Mouse (Mus musculus) CH12F3 (cell line): ENCODE measurements around the gene Sirt3.

Experiments used
- in situ Hi-C: fragments of 300-500 bp; cut with MboI; formaldehyde crosslinking; loops from 2 replicates; pipeline ENCODE4 v1.14.3; 2020; ENCODE audit warnings: low sequenced_read_pairs

Sirt3 gene

GRCm38 (mm10) chr7:140853386-140853785, 28.7 kb downstream of the Sirt3 start:
- in situ Hi-C loops: no loop called here

DNA sequence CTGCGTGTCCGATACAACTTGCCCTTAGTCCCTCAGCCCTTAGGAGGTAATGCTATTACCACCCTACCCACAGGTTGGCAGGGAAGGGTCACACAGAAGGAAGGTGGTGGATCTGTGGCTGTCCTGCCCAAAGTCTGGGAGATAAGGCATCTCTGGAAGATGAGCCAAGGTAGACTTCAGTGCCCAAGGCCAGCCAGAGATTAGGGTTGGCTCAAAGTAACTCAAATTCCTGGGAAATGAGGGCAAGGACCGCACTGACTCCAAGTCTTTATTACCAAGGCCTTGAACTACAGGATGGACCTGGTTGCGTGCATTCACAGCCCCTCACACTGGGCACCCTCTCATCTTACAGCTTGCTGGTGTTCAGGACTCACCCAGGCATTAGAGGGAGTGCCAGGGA, 30.2 kb downstream of the Sirt3 start:
- in situ Hi-C loops: no loop called here

DNA sequence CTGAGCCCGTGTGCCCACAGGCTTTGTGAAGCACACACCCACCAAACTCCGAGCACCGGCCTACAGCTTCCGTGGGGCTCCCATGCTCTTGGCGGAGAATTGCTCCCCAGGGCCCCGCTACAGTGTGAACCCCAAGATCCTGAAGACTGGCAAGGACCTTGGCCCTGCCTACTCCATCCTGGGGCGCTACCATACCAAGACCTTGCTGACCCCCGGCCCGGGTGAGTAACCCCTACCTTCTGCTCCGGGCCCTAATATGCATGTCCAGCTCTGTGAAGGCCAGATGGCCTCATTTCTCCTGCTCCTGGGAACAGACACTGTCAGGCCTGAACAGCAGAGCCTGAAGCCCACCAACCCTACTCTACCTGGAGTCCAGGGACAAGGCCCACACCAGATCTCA, 33.5 kb downstream of the Sirt3 start:
- in situ Hi-C loops: no loop called here

- in situ Hi-C loops: no loop called here
These were observed 34.1 kb downstream of the Sirt3 start, which contains the start of gene Odf3 for GRCm38 (mm10) chr7:140847755-140848580. Odf3 (plus strand) TSS chr7:140847805.

DNA sequence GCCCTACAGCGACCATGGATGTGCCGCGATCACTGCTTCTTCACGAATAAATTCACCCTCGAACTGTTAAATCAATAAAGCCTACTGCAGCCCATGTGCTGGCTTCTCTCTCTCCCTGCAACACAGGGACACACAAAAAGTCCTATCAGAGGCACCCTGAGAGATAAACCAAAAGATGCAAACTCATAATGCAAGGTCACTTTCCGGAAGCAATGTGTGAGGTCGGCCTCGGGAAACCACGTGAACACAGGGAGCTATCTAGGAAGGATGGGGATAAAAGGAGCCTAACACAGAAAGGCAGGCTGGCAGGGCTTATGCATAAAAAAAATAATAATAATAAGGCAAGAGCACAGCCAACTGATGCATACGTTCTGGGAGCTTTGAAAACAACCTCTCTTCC, 35.4 kb downstream of the Sirt3 start:
- in situ Hi-C loops: no loop called here

- in situ Hi-C loops: no loop called here
These were observed 36.4 kb downstream of the Sirt3 start for GRCm38 (mm10) chr7:140845683-140846082.

DNA sequence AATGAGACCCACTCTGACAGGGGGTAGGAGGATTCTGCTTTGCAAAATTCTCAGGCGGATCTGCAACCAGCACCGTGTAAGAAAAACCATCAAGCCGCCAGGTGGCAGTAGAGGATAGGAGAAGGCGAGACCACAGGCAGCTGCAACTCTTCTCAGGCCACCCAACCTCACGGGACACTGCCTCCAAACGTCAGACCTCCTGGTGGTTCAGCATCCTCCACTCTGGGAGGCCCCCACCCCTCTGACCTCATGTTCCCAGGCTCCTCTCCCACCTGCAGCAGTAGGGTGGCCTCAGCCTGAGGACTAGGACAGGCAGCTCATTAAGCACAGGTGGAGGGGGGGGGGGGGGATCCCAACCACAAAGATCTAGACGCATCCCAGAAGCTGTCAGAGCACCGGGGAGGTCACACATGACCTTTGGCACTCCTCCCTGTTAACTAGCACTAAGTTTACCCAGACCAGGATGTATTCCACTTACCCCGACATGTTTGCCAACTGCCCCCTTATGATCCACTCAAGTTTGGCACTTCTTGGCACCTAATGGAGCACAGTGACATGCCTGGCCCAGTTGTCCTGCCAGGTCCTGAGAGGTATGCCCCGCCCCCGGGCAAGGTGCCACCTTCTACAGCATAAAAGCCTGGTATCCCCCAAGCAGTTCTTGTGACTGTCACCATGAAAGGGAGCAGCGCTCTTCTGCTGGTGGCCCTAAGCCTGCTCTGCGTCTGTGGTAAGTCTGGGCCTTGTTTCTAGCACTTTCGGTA, 37.0 kb downstream of the Sirt3 start, which contains the start of gene Scgb1c1:
Scgb1c1 (plus strand) TSS at position 643 of the 761 bp plus-strand sequence.
- in situ Hi-C loops: loop anchor here (5.0 kb wide), 2 partner anchors 57 to 207 kb away; partner anchors contain the start of gene Cox8b

DNA sequence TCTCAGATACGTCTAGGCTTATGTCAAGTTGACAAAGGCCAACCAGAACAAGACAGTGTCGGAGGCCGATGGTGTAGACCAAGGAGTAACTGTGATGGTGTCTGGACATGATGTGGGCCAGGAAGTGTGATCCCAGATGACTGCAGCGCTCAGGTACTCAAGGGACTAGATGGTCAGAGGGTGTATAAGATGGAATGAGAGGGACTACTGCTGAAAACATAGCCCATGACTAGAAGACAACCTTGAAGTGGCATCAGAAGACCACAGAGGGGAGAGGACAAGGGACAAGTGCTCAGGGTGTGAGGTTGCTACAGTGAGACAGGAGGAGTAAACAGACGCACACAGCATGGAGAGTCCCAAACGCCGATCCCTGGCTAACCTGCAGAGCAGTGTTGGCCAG, 38.3 kb downstream of the Sirt3 start:
- in situ Hi-C loops: loop anchor here (5.0 kb wide), 2 partner anchors 58 to 208 kb away; partner anchors contain the start of gene Cox8b

- in situ Hi-C loops: loop anchor here (5.0 kb wide), 2 partner anchors 61 to 211 kb away; partner anchors contain the start of gene Cox8b
These were observed 41.1 kb downstream of the Sirt3 start for GRCm38 (mm10) chr7:140840750-140841735.

DNA sequence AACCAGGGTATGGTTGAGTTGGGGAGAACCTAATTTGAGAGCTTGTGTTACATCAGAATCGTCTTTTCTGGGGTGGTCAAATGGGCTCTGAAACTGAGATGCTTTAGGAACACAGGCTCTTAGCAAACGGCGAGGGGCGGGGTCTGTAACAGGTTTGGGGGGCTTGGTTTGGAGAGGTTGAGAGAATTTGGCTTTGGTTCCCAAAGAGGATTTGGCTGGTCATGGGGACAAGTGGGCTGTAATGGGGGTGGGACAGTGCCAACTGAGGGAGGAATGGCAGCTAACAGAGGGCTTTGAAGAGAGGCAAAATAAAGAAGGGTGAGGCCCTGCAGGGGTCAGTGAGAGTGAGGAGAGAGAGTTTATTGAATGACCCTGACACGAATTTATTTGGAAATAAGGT, 42.6 kb downstream of the Sirt3 start:
- in situ Hi-C loops: no loop called here

- in situ Hi-C loops: no loop called here
These were observed 45.6 kb downstream of the Sirt3 start for GRCm38 (mm10) chr7:140836243-140837115.

GRCm38 (mm10) chr7:140835758-140836087, 46.4 kb downstream of the Sirt3 start:
- in situ Hi-C loops: no loop called here

GRCm38 (mm10) chr7:140834968-140835757, 46.9 kb downstream of the Sirt3 start, which contains the start of gene Urah:
Urah (plus strand) TSS chr7:140835018.
- in situ Hi-C loops: no loop called here

GRCm38 (mm10) chr7:140833341-140833740, 48.8 kb downstream of the Sirt3 start:
- in situ Hi-C loops: no loop called here

GRCm38 (mm10) chr7:140831447-140831846, 50.7 kb downstream of the Sirt3 start:
- in situ Hi-C loops: no loop called here

GRCm38 (mm10) chr7:140828171-140828881, 53.8 kb downstream of the Sirt3 start:
- in situ Hi-C loops: no loop called here

- in situ Hi-C loops: no loop called here
These were observed 59.4 kb downstream of the Sirt3 start for GRCm38 (mm10) chr7:140822731-140823130.

DNA sequence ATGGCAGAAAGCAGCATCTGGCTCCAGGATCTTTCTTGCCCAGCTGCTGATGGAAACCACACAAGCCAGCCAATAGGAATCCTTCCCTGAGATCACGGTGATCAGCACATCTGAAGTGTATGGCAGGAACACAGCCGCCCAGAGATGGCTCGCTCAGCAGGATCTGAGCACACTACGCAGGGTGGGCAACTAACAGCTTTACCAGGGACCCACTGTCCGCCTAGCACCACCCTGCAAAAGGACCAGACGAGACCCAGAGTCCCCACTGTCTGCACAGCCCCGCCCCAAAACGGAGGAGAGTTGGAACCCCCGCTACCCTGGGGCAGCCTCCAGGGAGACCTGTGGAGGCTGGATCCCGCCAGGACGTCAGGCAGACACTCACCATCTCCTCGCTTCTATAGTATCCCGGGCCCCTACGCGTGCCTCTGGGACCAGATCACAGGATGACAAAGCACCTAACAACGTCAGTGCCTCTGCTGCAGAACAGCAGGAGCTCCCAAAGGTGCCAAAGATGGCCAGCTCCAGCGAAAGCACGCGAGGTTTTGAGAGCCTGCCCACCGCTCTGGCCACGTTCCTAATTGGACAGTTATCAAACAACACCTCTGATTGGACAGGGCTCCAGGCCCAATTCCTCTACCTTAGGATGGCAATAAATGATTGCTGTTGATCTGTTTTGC, 60.3 kb downstream of the Sirt3 start, which contains the start of gene Zfp941:
Zfp941 (minus strand) TSS at position 526 of the 677 bp plus-strand sequence.
- in situ Hi-C loops: no loop called here
